Mouse (Mus musculus) forebrain, postnatal 0 days (tissue): ENCODE measurements around the gene Ehd2. TPM values are rescaled to one million over a fixed set of nuclear protein-coding genes. Genes with fewer than 3 reads are reported as not detected.
A peak's percentile ranks its signal among the peaks of the same experiment; 100 is the strongest.

Source experiments
- ATAC-seq: fragments of 200-750 bp; cut with Nextera tagmentation; 2 replicates; pipeline ENCODE4 v1.8.0; 2017; ENCODE audit warnings: mild to moderate bottlenecking, moderate library complexity
- DNase-seq: peaks from one replicate; pipeline ENCODE4 v3.0.0-alpha.2; 2015
- H3K27ac ChIP-seq: fragments of 300-500 bp; sonication (generic); 2 replicates; pipeline ENCODE4 v1.5.1; 2014; ENCODE audit warnings: low read depth, mild to moderate bottlenecking, antibody characterized with exemption, low read length, moderate library complexity, mixed read lengths
- H3K27me3 ChIP-seq: fragments of 300-500 bp; sonication (generic); 2 replicates; pipeline ENCODE4 v1.6.1; 2014; ENCODE audit warnings: mild to moderate bottlenecking, low read length, mixed read lengths; ENCODE audit not compliant: insufficient read depth
- H3K36me3 ChIP-seq: fragments of 300-500 bp; sonication (generic); 2 replicates; pipeline ENCODE4 v1.6.1; 2014; ENCODE audit warnings: mild to moderate bottlenecking, moderate library complexity; ENCODE audit not compliant: insufficient read depth
- H3K4me1 ChIP-seq: fragments of 300-500 bp; sonication (generic); 2 replicates; pipeline ENCODE4 v1.6.1; 2014; ENCODE audit warnings: antibody characterized with exemption; ENCODE audit not compliant: insufficient read depth
- H3K4me2 ChIP-seq: fragments of 300-500 bp; sonication (generic); 2 replicates; pipeline ENCODE4 v1.6.1; 2014; ENCODE audit warnings: low read depth, mild to moderate bottlenecking, moderate library complexity
- H3K4me3 ChIP-seq: fragments of 300-500 bp; sonication (generic); 2 replicates; pipeline ENCODE4 v1.5.1; 2014; ENCODE audit warnings: low read depth, low read length, mixed read lengths
- H3K9ac ChIP-seq: fragments of 300-500 bp; sonication (generic); 2 replicates; pipeline ENCODE4 v1.6.1; 2014; ENCODE audit warnings: mild to moderate bottlenecking
- H3K9me3 ChIP-seq: fragments of 300-500 bp; sonication (generic); 2 replicates; pipeline ENCODE4 v1.6.1; 2016; ENCODE audit warnings: low read length
- CTCF ChIP-seq: sonication (generic); IDR thresholded peaks from 2 replicates; pipeline ENCODE4 v1.5.1; 2016; ENCODE audit warnings: antibody characterized with exemption, control low read depth, low read depth
- WGBS: fragments of 180-500 bp; shearing (Covaris S2); extraction: QIAGEN DNeasy Blood & Tissue Kit; methylation state at CpG from one replicate; pipeline ENCODE4 v1.1.7; 2014; 5-methylcytosine and 5-hydroxymethylcytosine counted together
- polyA plus RNA-seq: library from polyadenylated mRNA; unstranded; fragments of >200 nt; fragmentation: Nextera tagmentation; extraction: Ambion mirVana; gene quantifications from 2 replicates; pipeline ENCODE4 v1.2.1, GENCODE M21; 2015
- total RNA-seq: library from RNA; depleted of rRNA; stranded (reverse); fragments of >200 nt; gene quantifications from 2 replicates; pipeline ENCODE4 v1.2.3, GENCODE M21; 2014

Gene Ehd2
- total and polyA plus RNA-seq, 2 experiments from 2014 or later: 3.5 to 5.0 TPM

GRCm38 (mm10) chr7:15963798-15964652 lies 3.3 kb downstream of the Ehd2 start:
- Histone ChIP-seq H3K4me2 (no peak overlapping the region), H3K27me3 (no peaks in the 10 kb centered on the region), H3K36me3 (no peaks in the 10 kb centered on the region), H3K9me3 (no peaks in the 10 kb centered on the region), H3K4me3 (no peak overlapping the region), H3K9ac (no peak overlapping the region), H3K4me1 (no peaks in the 10 kb centered on the region), H3K27ac (no peak overlapping the region)
- DNase-seq: no peak
- no peak for ATAC-seq
- 85% methylated on average over 32 of the region's 32 CpGs for WGBS
- TF ChIP-seq CTCF: no peak

- DNase-seq (peak; percentile 69), ATAC-seq (peak; percentile 60)
- Histone ChIP-seq H3K4me2 (no peak overlapping the region), H3K27me3 (no peaks in the 10 kb centered on the region), H3K4me1 (no peaks in the 10 kb centered on the region), H3K27ac (0 out of 2 replicates have a peak overlapping the region, but pooled peaks have one; percentile 35), H3K9ac (no peak overlapping the region), H3K36me3 (no peaks in the 10 kb centered on the region), H3K9me3 (no peaks in the 10 kb centered on the region), H3K4me3 (no peak overlapping the region)
- 33% methylated on average over 12 of the region's 12 CpGs for WGBS
- no peak for TF ChIP-seq CTCF
These were observed 4.8 kb downstream of the Ehd2 start for GRCm38 (mm10) chr7:15962311-15963288.

- Histone ChIP-seq H3K4me1 (no peaks in the 10 kb centered on the region), H3K27ac (no peak overlapping the region), H3K4me2 (no peak overlapping the region), H3K9me3 (no peaks in the 10 kb centered on the region), H3K4me3 (no peak overlapping the region), H3K36me3 (no peaks in the 10 kb centered on the region), H3K27me3 (no peaks in the 10 kb centered on the region), H3K9ac (no peak overlapping the region)
- DNase-seq (no peak), ATAC-seq (0 out of 2 replicates have a peak, but pooled peaks have one; percentile 5)
- 81% methylated on average over 7 of the region's 7 CpGs for WGBS
- no peak for TF ChIP-seq CTCF
These were observed 5.6 kb downstream of the Ehd2 start for GRCm38 (mm10) chr7:15961798-15962197.

GRCm38 (mm10) chr7:15961239-15961638 lies 6.1 kb downstream of the Ehd2 start:
- no peak overlapping the region for H3K4me2 ChIP-seq
- H3K4me1 ChIP-seq: no peaks in the 10 kb centered on the region
- no peak overlapping the region for H3K4me3 ChIP-seq
- no peak overlapping the region for H3K9ac ChIP-seq
- no peak overlapping the region for H3K27ac ChIP-seq
- WGBS: 56% methylated on average over 4 of the region's 4 CpGs
- DNase-seq (no peak), ATAC-seq (0 out of 2 replicates have a peak, but pooled peaks have one; percentile 19)
- no peaks in the 10 kb centered on the region for H3K9me3 ChIP-seq
- TF ChIP-seq CTCF: no peak
- H3K27me3 ChIP-seq: no peaks in the 10 kb centered on the region
- no peaks in the 10 kb centered on the region for H3K36me3 ChIP-seq

GRCm38 (mm10) chr7:15960691-15961090 lies 6.7 kb downstream of the Ehd2 start:
- no peak overlapping the region for H3K4me2 ChIP-seq
- H3K27me3 ChIP-seq: no peaks in the 10 kb centered on the region
- no peak for TF ChIP-seq CTCF
- H3K4me3 ChIP-seq: no peak overlapping the region
- 37% methylated on average over 4 of the region's 4 CpGs for WGBS
- H3K36me3 ChIP-seq: no peaks in the 10 kb centered on the region
- DNase-seq (no peak), ATAC-seq (no peak)
- no peak overlapping the region for H3K9ac ChIP-seq
- no peaks in the 10 kb centered on the region for H3K4me1 ChIP-seq
- no peak overlapping the region for H3K27ac ChIP-seq
- no peaks in the 10 kb centered on the region for H3K9me3 ChIP-seq

- no peak overlapping the region for H3K4me2 ChIP-seq
- H3K9me3 ChIP-seq: peaks cover 4% of the 10 kb centered on the region; the same call in 1 of the 2 replicates
- H3K4me3 ChIP-seq: no peak overlapping the region
- no peak for DNase-seq
- H3K4me1 ChIP-seq: no peaks in the 10 kb centered on the region
- ATAC-seq: no peak
- H3K36me3 ChIP-seq: no peaks in the 10 kb centered on the region
- WGBS: 85% methylated on average over 5 of the region's 5 CpGs
- TF ChIP-seq CTCF: no peak
- H3K27me3 ChIP-seq: no peaks in the 10 kb centered on the region
- no peak overlapping the region for H3K9ac ChIP-seq
- H3K27ac ChIP-seq: no peak overlapping the region
These were observed 11.2 kb downstream of the Ehd2 start for GRCm38 (mm10) chr7:15956143-15956542.
